Mouse (Mus musculus) CH12.LX (cell line): ENCODE results near the gene Pcgf5. TPM values are rescaled to one million over a fixed set of nuclear protein-coding genes. Genes with fewer than 3 reads are reported as not detected.

Source experiments
- DNase-seq: peaks from one replicate; pipeline ENCODE4 v3.0.0-alpha.2; 2013; ENCODE audit errors: extremely low read depth
- H3K27ac ChIP-seq: 2 replicates; pipeline ENCODE4 v1.5.1; 2012; ENCODE audit warnings: low read depth, mild to moderate bottlenecking, control low read depth, moderate library complexity; ENCODE audit not compliant: insufficient read depth
- H3K27me3 ChIP-seq: replicated peaks from 2 replicates; pipeline ENCODE3; 2012; ENCODE audit warnings: inconsistent platforms
- H3K36me3 ChIP-seq, 2 experiments: replicated peaks in 1 of 2; 2 replicates each; pipeline versions ENCODE3 to v1.6.1; 2012; ENCODE audit warnings: inconsistent platforms in 1 of 2, low read length in 1 of 2, mild to moderate bottlenecking in 1 of 2, mixed read lengths in 1 of 2, moderate library complexity in 1 of 2; ENCODE audit not compliant: control insufficient read depth in 1 of 2, insufficient read depth in 1 of 2
- H3K4me1 ChIP-seq, 2 experiments: 2 replicates each; pipeline ENCODE4 v1.6.1; 2012; ENCODE audit warnings: inconsistent platforms in 1 of 2, moderate library complexity in 1 of 2; ENCODE audit not compliant: insufficient read depth in 2 of 2, control insufficient read depth in 1 of 2
- H3K4me2 ChIP-seq: 2 replicates; pipeline ENCODE4 v1.6.1; 2012; ENCODE audit warnings: low read depth, mild to moderate bottlenecking, control low read depth; ENCODE audit not compliant: poor library complexity, insufficient read depth, severe bottlenecking
- H3K4me3 ChIP-seq, 3 experiments: fragments of 150-350 bp in 1 of 3; sonication (generic) in 1 of 3; replicated peaks in 1 of 3; 2 replicates each; pipeline versions ENCODE3 to v1.5.1; 2011 to 2012; ENCODE audit warnings: low read depth in 2 of 3, low read length in 2 of 3, mild to moderate bottlenecking in 2 of 3, moderate library complexity in 2 of 3, control low read depth in 1 of 3, improper control_type of control experiment in 1 of 3, inconsistent platforms in 1 of 3, mixed read lengths in 1 of 3; ENCODE audit not compliant: poor library complexity in 1 of 3
- H3K79me2 ChIP-seq: replicated peaks from 2 replicates; pipeline ENCODE4 v1.6.1; 2012; ENCODE audit warnings: mild to moderate bottlenecking, moderate library complexity; ENCODE audit not compliant: control insufficient read depth, poor library complexity, insufficient read depth, severe bottlenecking; ENCODE audit errors: extremely low read depth
- H3K9ac ChIP-seq: 2 replicates; pipeline ENCODE4 v1.6.1; 2012; ENCODE audit warnings: low read depth, mild to moderate bottlenecking, control low read depth, moderate library complexity; ENCODE audit not compliant: insufficient read depth
- H3K9me3 ChIP-seq: replicated peaks from 2 replicates; pipeline ENCODE3; 2012; ENCODE audit warnings: low read length, inconsistent platforms, mixed read lengths
- CHD1 ChIP-seq: IDR thresholded peaks from 2 replicates; pipeline ENCODE4 v1.6.1; 2012; ENCODE audit warnings: low read depth, low read length, improper control_type of control experiment, inconsistent platforms
- CHD2 ChIP-seq: IDR thresholded peaks from 2 replicates; pipeline ENCODE4 v1.6.1; 2011; ENCODE audit warnings: low read length, improper control_type of control experiment
- CTCF ChIP-seq, 2 experiments: IDR thresholded peaks in 1 of 2; conservative IDR thresholded peaks in 1 of 2; 2 replicates each; pipeline ENCODE4 v1.5.1; 2011 to 2012; ENCODE audit warnings: low read depth in 2 of 2, low read length in 2 of 2, improper control_type of control experiment in 1 of 2, inconsistent platforms in 1 of 2, mild to moderate bottlenecking in 1 of 2, moderate library complexity in 1 of 2
- E2F4 ChIP-seq: IDR thresholded peaks from 2 replicates; pipeline ENCODE4 v1.6.1; 2011; ENCODE audit warnings: low read depth, low read length, improper control_type of control experiment; ENCODE audit not compliant: insufficient replicate concordance
- EP300 ChIP-seq: IDR thresholded peaks from 2 replicates; pipeline ENCODE4 v1.6.1; 2011; ENCODE audit warnings: low read length, improper control_type of control experiment
- GABPA ChIP-seq: IDR thresholded peaks from 2 replicates; pipeline ENCODE4 v1.6.1; 2012; ENCODE audit warnings: low read depth, low read length, improper control_type of control experiment, inconsistent platforms; ENCODE audit not compliant: insufficient replicate concordance
- JUND ChIP-seq: conservative IDR thresholded peaks from 2 replicates; pipeline ENCODE4 v1.6.1; 2011; ENCODE audit warnings: low read depth, low read length, improper control_type of control experiment
- KAT2A ChIP-seq: IDR thresholded peaks from 2 replicates; pipeline ENCODE4 v1.6.1; 2012; ENCODE audit warnings: low read length, improper control_type of control experiment, inconsistent platforms; ENCODE audit not compliant: insufficient replicate concordance
- MYC ChIP-seq: IDR thresholded peaks from 2 replicates; pipeline ENCODE4 v1.6.1; 2011; ENCODE audit warnings: low read depth, mild to moderate bottlenecking, improper control_type of control experiment, low read length
- NELFE ChIP-seq: IDR thresholded peaks from 2 replicates; pipeline ENCODE4 v1.6.1; 2011; ENCODE audit warnings: low read depth, low read length, improper control_type of control experiment
- NRF1 ChIP-seq: IDR thresholded peaks from 2 replicates; pipeline ENCODE4 v1.6.1; 2014; ENCODE audit warnings: low read depth, mild to moderate bottlenecking, inconsistent platforms, low read length, improper control_type of control experiment, moderate library complexity
- POLR2AphosphoS2 ChIP-seq: IDR thresholded peaks from 2 replicates; pipeline ENCODE4 v1.6.1; 2011; ENCODE audit warnings: low read depth, low read length, improper control_type of control experiment
- RAD21 ChIP-seq: IDR thresholded peaks from 2 replicates; pipeline ENCODE4 v1.6.1; 2011; ENCODE audit warnings: low read depth, mild to moderate bottlenecking, low read length, improper control_type of control experiment, moderate library complexity
- RCOR1 ChIP-seq: conservative IDR thresholded peaks from 2 replicates; pipeline ENCODE4 v1.6.1; 2012; ENCODE audit warnings: low read depth, mild to moderate bottlenecking, inconsistent platforms, low read length, improper control_type of control experiment
- TBP ChIP-seq: conservative IDR thresholded peaks from 2 replicates; pipeline ENCODE4 v1.6.1; 2011; ENCODE audit warnings: low read depth, low read length, improper control_type of control experiment
- TCF12 ChIP-seq: IDR thresholded peaks from 2 replicates; pipeline ENCODE4 v1.6.1; 2014; ENCODE audit warnings: low read depth, mild to moderate bottlenecking, inconsistent platforms, low read length, improper control_type of control experiment
- USF1 ChIP-seq: IDR thresholded peaks from 2 replicates; pipeline ENCODE4 v1.6.1; 2014; ENCODE audit warnings: low read depth, mild to moderate bottlenecking, inconsistent platforms, low read length, improper control_type of control experiment
- USF2 ChIP-seq: conservative IDR thresholded peaks from 2 replicates; pipeline ENCODE4 v1.6.1; 2011; ENCODE audit warnings: low read depth, low read length, improper control_type of control experiment
- dilution Hi-C: fragments of 300-500 bp; cut with MboI; formaldehyde crosslinking; loops from 2 replicates; pipeline ENCODE4 v1.14.3; 2020; ENCODE audit warnings: low sequenced_read_pairs; ENCODE audit not compliant: extremely low pct_unique_long_range_greater_than_20kb, extremely low pct_ligation_motif_present
- in situ Hi-C: fragments of 300-500 bp; cut with MboI; formaldehyde crosslinking; loops from 3 replicates; pipeline ENCODE4 v1.14.3; 2019; ENCODE audit warnings: low sequenced_read_pairs, low pct_ligation_motif_present, low pct_unique_long_range_greater_than_20kb, mixed read lengths
- polyA plus RNA-seq: library from polyadenylated mRNA; unstranded; fragments of >175 nt; gene quantifications from 2 replicates; pipeline ENCODE4 v1.2.1, GENCODE M21; 2012; ENCODE audit warnings: low read depth; ENCODE audit not compliant: insufficient read length
- total RNA-seq, 2 experiments: library from RNA; depleted of rRNA; stranded (reverse); fragments of 300-350 nt in 1 of 2; fragments of >200 nt in 1 of 2; gene quantifications; 2 replicates each; pipeline ENCODE4 v1.2.3; 2012 to 2014

The Pcgf5 gene
- total and polyA plus RNA-seq, 3 experiments = 17.4 to 28.9 (median 20.6) TPM

GRCm38 (mm10) chr19:36347376-36347775 lies 733 bp upstream of the Pcgf5 start:
- Histone ChIP-seq H3K27me3 (peaks cover 21% of the 10 kb centered on the region), H3K4me1 (peaks cover 2 to 3% of the 10 kb centered on the region in 2 experiments; a peak in 2 of 4 replicates), H3K4me3 (no peak overlapping the region), H3K9ac (no peak overlapping the region), H3K4me2 (peak overlapping the region; percentile 70), H3K36me3 (no peaks in the 10 kb centered on the region), H3K27ac (no peak overlapping the region), H3K79me2 (0 out of 2 replicates have a peak, but pooled peaks cover 3% of the 10 kb centered on the region), H3K9me3 (no peaks in the 10 kb centered on the region)
- no peak for DNase-seq
- dilution Hi-C loops = no loop called here
- in situ Hi-C loops = no loop called here
- TF ChIP-seq CTCF (conservative IDR thresholded peaks at IDR 0.05 in 1 of 2, IDR thresholded peaks at IDR 0.05 in 1 of 2; ENCODE audit: low read depth in 2 of 2, low read length in 2 of 2) (no peak), CHD2 (no peak), RAD21 (no peak), TBP (no peak), USF2 (no peak), CHD1 (no peak), E2F4 (no peak), JUND (no peak), MYC (no peak), TCF12 (no peak)

GRCm38 (mm10) chr19:36347831-36348160 lies 313 bp upstream of the Pcgf5 start:
- peaks cover 2 to 3% of the 10 kb centered on the region in 2 experiments; a peak in 2 of 4 replicates for H3K4me1 ChIP-seq
- H3K4me3 ChIP-seq = peak overlapping the region in 2 of 3 experiments; percentile 66 to 67
- H3K9me3 ChIP-seq = no peaks in the 10 kb centered on the region
- dilution Hi-C loops = no loop called here
- H3K27ac ChIP-seq = no peak overlapping the region
- TF ChIP-seq RAD21 = no peak
- no peak for TF ChIP-seq POLR2AphosphoS2
- no peak for TF ChIP-seq RCOR1
- no peak for TF ChIP-seq GABPA
- TF ChIP-seq KAT2A = no peak
- no peak for TF ChIP-seq NELFE
- TF ChIP-seq JUND = no peak
- TF ChIP-seq CTCF (conservative IDR thresholded peaks at IDR 0.05 in 1 of 2, IDR thresholded peaks at IDR 0.05 in 1 of 2; ENCODE audit: low read depth in 2 of 2, low read length in 2 of 2) = no peak
- TF ChIP-seq CHD2 = no peak
- no peak for TF ChIP-seq NRF1
- no peak for TF ChIP-seq TBP
- TF ChIP-seq MYC = no peak
- TF ChIP-seq EP300 = no peak
- no peak for TF ChIP-seq USF1
- TF ChIP-seq, all 38 proteins: peak for 0
- Histone ChIP-seq H3K9ac (peak overlapping the region; percentile 70), H3K27me3 (peaks cover 21% of the 10 kb centered on the region), H3K79me2 (0 out of 2 replicates have a peak, but pooled peaks cover 3% of the 10 kb centered on the region), H3K36me3 (no peaks in the 10 kb centered on the region), H3K4me2 (peak overlapping the region; percentile 70)
- DNase-seq = no peak
- in situ Hi-C loops = no loop called here
